Mouse (Mus musculus) heart, embryonic 10.5 days (tissue): Measurements from ENCODE around the gene Srsf12. TPM values are rescaled to one million over a fixed set of nuclear protein-coding genes. Genes with fewer than 3 reads are reported as not detected.

Experiments used
- DNase-seq: peaks from one replicate; pipeline ENCODE4 v3.0.0-alpha.2; 2017; ENCODE audit warnings: low spot score
- H3K27ac ChIP-seq: fragments of 300-500 bp; sonication (generic); 2 replicates; pipeline ENCODE4 v1.5.1; 2016; ENCODE audit warnings: mild to moderate bottlenecking
- H3K27me3 ChIP-seq: fragments of 300-500 bp; sonication (generic); 2 replicates; pipeline ENCODE4 v1.6.1; 2016; ENCODE audit warnings: mild to moderate bottlenecking; ENCODE audit not compliant: poor library complexity, insufficient read depth, severe bottlenecking
- H3K36me3 ChIP-seq: fragments of 300-500 bp; sonication (generic); 2 replicates; pipeline ENCODE4 v1.6.1; 2016; ENCODE audit warnings: mild to moderate bottlenecking, moderate library complexity
- H3K4me1 ChIP-seq: fragments of 300-500 bp; sonication (generic); 2 replicates; pipeline ENCODE4 v1.6.1; 2016; ENCODE audit warnings: mild to moderate bottlenecking
- H3K4me3 ChIP-seq: fragments of 300-500 bp; sonication (generic); 2 replicates; pipeline ENCODE4 v1.5.1; 2016; ENCODE audit warnings: mild to moderate bottlenecking, moderate library complexity
- H3K9me3 ChIP-seq: fragments of 300-500 bp; sonication (generic); 2 replicates; pipeline ENCODE4 v1.6.1; 2016; ENCODE audit warnings: mild to moderate bottlenecking, moderate library complexity
- WGBS: fragments of 180-500 bp; shearing (Covaris S2); methylation state at CpG from one replicate; pipeline ENCODE4 v1.1.7; 2016; 5-methylcytosine and 5-hydroxymethylcytosine counted together
- polyA plus RNA-seq: library from polyadenylated mRNA; unstranded; fragments of >200 nt; fragmentation: Nextera tagmentation; extraction: Ambion mirVana; gene quantifications from 2 replicates; pipeline ENCODE4 v1.2.1, GENCODE M21; 2016

Srsf12 gene
- polyA plus RNA-seq, 1 experiment from 2014 or later, result 1.5 TPM

DNA sequence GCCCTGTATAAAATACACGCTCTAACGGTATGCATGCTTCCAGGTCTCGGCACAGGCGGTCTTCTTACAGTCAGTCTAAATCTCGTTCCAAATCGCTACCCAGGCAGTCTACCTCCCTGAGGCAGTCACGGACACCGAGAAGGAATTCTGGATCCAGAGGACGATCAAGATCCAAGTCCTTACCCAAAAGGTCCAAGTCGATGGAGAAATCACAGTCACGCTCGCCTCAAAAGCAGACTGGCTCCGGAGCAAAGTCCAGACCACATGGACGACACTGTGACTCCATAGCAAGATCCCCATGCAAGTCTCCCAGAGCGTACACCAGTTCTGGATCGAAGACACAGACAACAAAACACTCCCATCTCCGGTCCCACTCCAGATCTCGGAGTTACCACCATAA, 22.1 kb downstream of the Srsf12 start:
- H3K36me3 ChIP-seq, result no peaks in the 10 kb centered on the region
- no peak for DNase-seq
- H3K4me1 ChIP-seq, result no peaks in the 10 kb centered on the region
- H3K27ac ChIP-seq, result no peak overlapping the region
- H3K27me3 ChIP-seq, result no peaks in the 10 kb centered on the region
- WGBS, result 85% methylated on average over 18 of the region's 18 CpGs
- no peaks in the 10 kb centered on the region for H3K9me3 ChIP-seq
- H3K4me3 ChIP-seq, result no peak overlapping the region

DNA sequence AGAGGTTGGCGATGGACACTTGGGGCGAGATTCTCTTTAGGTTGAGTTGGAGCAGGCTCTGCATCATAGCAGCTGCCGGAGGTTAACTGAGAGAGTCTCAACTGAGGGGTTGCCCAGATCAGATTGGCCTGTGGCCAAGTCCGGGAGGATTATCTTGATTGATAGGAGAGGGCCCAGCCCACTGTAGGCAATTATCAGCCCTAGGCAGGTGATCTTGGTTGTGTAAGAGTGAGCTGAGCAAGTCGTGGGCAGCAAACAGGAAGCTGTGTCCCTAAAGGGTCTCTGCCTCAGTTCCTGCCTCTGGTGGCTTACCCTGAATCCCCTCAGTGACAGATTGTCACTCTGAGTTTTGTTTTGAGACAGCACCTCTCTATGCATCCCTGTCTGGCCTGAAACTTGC, 33.7 kb downstream of the Srsf12 start:
- no peak overlapping the region for H3K4me3 ChIP-seq
- peaks cover 39% of the 10 kb centered on the region for H3K36me3 ChIP-seq
- no peaks in the 10 kb centered on the region for H3K27me3 ChIP-seq
- DNase-seq, result no peak
- peaks cover 15% of the 10 kb centered on the region for H3K4me1 ChIP-seq
- 0 out of 2 replicates have a peak overlapping the region, but pooled peaks have one; percentile 36 for H3K27ac ChIP-seq
- 63% methylated on average over 5 of the region's 5 CpGs for WGBS
- H3K9me3 ChIP-seq, result no peaks in the 10 kb centered on the region

DNA sequence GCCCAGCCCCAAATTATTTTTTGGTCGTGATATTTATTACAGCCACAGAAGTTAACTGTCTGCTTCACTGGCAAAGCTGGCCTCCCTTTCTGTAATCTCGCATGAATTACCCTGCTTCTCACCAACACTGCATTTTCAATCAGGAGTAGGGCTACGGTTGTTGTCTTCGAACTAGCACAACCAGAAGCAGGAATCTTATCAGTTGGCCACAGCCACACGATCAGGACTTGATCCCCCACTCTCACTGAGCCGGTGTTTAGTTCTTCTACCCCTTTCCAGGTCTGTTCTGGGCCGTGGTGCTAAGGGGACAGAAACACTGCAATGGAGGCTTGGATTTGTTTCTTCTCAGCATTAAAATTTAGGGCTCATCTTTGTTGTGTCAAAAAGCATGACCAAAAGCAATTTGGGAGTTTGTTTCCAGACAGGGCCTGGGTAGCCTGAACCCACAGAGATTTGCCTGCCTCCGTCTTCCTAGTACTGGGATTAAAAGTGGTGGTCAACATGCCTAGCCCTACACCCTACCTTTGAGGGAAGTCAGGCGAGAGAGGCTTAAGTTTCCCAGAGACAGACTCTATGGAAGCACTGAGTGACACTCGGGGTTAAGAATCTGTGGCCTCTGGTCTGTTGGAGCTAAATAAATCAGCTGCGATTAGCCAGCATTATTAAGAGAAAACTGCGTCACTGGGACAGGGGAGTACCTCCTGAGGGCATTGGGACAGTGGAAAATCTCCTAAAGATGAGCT, 34.4 kb downstream of the Srsf12 start:
- Histone ChIP-seq H3K27ac (no peak overlapping the region), H3K9me3 (no peaks in the 10 kb centered on the region), H3K4me3 (no peak overlapping the region), H3K27me3 (no peaks in the 10 kb centered on the region), H3K4me1 (peaks cover 15% of the 10 kb centered on the region), H3K36me3 (peaks cover 39% of the 10 kb centered on the region)
- no peak for DNase-seq
- WGBS, result 67% methylated on average over 12 of the region's 12 CpGs

DNA sequence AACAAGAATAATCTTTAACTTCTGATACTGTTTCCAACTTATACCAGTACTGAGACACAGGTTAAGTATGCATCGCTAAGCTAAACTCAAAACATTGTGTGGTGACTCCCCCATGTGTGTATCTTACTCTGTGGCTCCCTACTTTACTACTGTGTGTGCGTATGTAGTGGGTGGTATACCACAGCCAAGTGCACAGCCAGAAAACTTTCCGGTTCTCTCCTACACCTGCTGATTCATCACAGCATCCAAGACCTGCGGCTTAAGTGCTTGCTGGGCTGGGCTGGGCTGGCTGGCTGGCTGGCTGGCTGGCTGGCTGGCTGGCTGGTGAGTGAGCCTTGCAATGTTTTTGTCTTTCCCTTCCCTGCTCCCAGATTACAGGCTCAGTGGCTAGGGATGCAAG, 35.1 kb downstream of the Srsf12 start:
- Histone ChIP-seq H3K27ac (no peak overlapping the region), H3K36me3 (peaks cover 39% of the 10 kb centered on the region), H3K4me1 (peaks cover 15% of the 10 kb centered on the region), H3K27me3 (no peaks in the 10 kb centered on the region), H3K4me3 (no peak overlapping the region), H3K9me3 (no peaks in the 10 kb centered on the region)
- no peak for DNase-seq
- 78% methylated on average over 4 of the region's 4 CpGs for WGBS

DNA sequence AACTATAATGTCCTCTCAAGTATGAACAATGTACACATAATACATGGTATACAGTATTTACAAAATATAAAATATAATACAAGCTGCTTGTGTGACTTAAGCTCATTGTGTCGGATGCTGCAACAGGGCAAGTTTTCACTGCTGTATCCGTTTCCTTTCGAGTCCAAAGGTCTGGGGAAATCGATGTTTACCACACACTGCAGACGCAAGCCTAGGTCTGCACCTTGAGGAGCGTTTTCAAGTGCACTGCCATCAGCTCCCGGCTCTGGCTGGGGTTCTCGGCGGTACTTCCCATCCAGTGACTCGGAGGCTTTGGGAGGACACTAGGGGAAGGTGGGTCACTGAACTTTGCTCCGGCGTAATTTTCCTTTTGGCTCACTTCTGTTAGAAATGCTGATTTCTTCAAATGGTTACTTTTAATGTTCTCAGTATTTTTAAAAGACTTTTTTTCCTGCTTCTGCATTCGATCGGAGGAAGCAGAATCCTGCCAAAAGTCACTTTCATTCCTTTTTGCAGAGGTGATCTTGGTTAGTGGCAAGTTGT, 37.1 kb downstream of the Srsf12 start:
- no peaks in the 10 kb centered on the region for H3K27me3 ChIP-seq
- H3K4me1 ChIP-seq, result peaks cover 15% of the 10 kb centered on the region
- H3K4me3 ChIP-seq, result peak overlapping the region; percentile 97; the same call in 1 of the 2 replicates
- DNase-seq, result no peak
- 88% methylated on average over 14 of the region's 14 CpGs for WGBS
- H3K36me3 ChIP-seq, result peaks cover 39% of the 10 kb centered on the region
- peak overlapping the region; percentile 100; the same call in 1 of the 2 replicates for H3K27ac ChIP-seq
- no peaks in the 10 kb centered on the region for H3K9me3 ChIP-seq

DNA sequence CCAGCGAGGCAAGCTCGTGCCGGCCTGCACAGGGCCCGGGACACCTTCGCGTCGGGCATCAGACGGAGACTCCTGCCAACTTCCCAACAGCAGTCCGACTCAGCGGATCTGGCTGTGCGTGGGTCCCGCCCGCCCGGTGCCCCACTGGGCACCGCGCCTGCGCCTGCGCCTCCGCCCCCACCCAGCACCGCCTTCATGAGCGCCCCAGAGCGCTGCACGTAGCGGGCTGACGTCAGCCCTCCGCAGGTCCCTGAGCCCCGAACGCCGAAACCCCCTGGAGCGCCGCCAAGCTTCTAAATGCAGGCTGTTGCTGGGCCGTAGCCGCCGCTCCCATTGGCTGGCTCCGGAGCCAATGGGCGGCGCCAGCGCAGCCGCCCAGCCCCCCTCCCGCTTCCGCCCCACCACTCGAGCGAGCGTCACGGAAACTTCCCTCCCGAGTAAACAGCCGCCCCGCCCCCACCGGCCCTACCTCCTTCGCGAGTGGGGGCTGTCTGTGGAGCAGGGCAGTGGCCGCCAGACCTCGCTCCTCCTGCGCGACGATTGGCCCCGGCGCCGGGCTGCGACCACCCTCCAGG, 38.8 kb downstream of the Srsf12 start:
- peak overlapping the region; percentile 100 for H3K27ac ChIP-seq
- peak overlapping the region; percentile 97 for H3K4me3 ChIP-seq
- H3K36me3 ChIP-seq, result peaks cover 36% of the 10 kb centered on the region
- under 1% methylated on average over 60 of the region's 60 CpGs for WGBS
- peak; percentile 99 for DNase-seq
- H3K9me3 ChIP-seq, result no peaks in the 10 kb centered on the region
- H3K4me1 ChIP-seq, result peaks cover 14% of the 10 kb centered on the region
- H3K27me3 ChIP-seq, result no peaks in the 10 kb centered on the region

DNA sequence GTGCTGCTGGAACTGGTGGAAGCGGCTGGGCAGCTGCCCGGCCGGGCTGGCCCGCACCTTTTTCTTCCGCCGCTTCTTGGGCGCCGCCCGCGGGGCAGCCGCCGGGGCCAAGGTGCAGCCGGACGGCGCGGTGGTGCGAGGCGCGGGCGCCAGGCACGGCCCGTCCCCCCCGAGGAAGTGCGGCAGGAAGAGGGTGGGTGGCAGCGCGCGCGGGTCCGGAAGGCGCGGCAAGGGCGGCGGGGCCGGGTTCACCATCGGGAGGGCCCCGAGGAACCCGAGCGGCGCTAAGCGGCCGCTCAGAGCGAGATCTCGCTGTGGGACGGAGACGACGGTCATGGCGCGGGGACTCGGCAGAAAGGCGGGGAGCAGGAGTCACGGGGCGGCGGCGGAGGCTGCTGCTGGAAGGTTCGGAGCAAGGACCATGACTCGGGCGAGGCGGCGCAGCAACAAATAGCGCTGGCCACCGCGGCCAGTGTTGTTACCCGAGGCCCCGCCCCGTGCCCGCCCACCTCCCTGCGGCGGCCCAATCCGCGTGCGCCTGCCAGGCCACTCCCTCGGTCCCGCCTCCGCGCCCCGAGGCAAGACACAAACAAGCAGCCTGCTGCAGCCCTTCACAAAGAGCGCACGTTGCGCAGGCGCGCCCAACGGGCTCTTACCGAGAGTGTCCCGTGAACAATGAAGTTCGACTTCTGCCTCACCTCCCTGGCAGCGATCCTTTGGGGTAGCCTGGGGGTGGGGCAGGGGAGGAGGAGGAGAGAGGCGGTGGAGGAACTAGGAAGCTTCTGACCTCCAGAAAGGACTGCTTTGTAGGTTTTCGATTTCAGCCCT, 39.5 kb downstream of the Srsf12 start:
- under 1% methylated on average over 88 of the region's 88 CpGs for WGBS
- Histone ChIP-seq H3K4me3 (peak overlapping the region; percentile 97), H3K27ac (peak overlapping the region; percentile 100), H3K36me3 (peaks cover 30% of the 10 kb centered on the region), H3K27me3 (no peaks in the 10 kb centered on the region), H3K4me1 (peaks cover 10% of the 10 kb centered on the region), H3K9me3 (no peaks in the 10 kb centered on the region)
- peak; percentile 99 for DNase-seq

DNA sequence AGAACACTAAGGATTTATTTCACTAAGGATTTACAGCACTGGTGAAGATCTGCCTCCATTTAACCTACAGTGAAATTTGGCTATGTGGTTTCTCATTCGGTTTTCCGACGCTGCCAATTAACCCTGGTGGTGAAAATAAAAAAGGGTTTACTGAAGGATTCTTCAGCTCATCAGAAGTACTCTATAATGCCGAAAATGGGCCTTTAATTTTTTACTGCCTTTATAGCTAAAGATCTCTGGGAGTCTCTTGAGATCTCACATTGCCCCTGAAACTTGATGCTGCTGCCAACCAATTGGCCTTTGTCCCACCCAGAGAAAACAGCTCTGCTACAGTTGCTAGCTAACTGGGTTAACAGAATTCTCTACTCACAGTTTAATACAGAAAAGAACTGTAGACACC, 40.1 kb downstream of the Srsf12 start:
- Histone ChIP-seq H3K9me3 (no peaks in the 10 kb centered on the region), H3K36me3 (peaks cover 24% of the 10 kb centered on the region), H3K27ac (peak overlapping the region; percentile 100), H3K27me3 (no peaks in the 10 kb centered on the region), H3K4me3 (peak overlapping the region; percentile 97), H3K4me1 (peaks cover 9% of the 10 kb centered on the region)
- WGBS, result 4% methylated on average over 4 of the region's 4 CpGs
- DNase-seq, result no peak

DNA sequence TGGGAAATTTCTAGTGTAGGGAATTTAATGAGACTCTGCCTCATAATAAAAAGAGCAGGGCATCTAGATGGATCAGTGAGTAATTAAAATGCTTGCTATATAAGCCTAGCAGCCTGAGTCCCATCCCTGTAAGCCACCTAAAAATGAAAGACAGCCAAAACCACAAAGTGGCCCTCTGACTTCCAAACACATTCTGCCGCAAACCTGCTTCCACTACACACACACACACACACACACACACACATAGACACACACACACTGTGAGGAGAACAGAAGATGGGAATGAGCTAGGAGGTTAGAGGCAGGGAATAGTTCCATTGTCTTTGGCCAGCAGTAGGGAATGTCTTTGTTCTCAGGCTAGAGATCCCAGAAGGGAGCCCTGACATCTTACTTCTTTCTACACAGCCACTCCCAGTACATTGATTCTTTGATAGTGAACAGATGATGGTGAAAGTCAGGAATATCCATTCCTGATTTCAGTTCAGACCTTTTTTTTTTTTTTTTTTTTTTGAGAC, 41.0 kb downstream of the Srsf12 start:
- no peaks in the 10 kb centered on the region for H3K9me3 ChIP-seq
- peaks cover 6% of the 10 kb centered on the region; the same call in 1 of the 2 replicates for H3K4me1 ChIP-seq
- peaks cover 15% of the 10 kb centered on the region for H3K36me3 ChIP-seq
- H3K27ac ChIP-seq, result peak overlapping the region; percentile 100
- WGBS, result 81% methylated on average over 1 of the region's 1 CpGs
- no peaks in the 10 kb centered on the region for H3K27me3 ChIP-seq
- DNase-seq, result no peak
- no peak overlapping the region for H3K4me3 ChIP-seq

DNA sequence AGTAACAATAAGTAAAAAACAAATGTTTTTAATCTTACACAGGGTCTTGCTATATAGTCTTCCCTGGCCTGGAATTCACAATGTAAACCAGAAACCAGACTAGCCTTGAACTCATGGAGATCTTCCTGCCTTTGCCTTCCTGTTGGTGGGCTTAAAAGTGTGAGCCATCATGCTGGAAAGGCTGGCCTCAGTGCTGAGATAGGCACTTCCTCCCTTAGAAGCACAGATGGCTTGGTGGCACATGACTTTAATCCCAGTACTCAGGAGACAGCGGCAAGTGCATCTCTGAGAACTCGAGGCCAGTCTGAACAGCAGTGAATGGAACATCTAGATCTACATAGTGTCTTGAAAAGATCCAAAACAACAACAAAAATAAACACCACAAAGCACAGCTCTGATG, 42.1 kb downstream of the Srsf12 start:
- Histone ChIP-seq H3K36me3 (peaks cover 5% of the 10 kb centered on the region), H3K4me1 (peaks cover 2% of the 10 kb centered on the region; the same call in 1 of the 2 replicates), H3K27me3 (no peaks in the 10 kb centered on the region), H3K9me3 (no peaks in the 10 kb centered on the region), H3K27ac (no peak overlapping the region), H3K4me3 (no peak overlapping the region)
- no peak for DNase-seq
- 75% methylated on average over 2 of the region's 2 CpGs for WGBS

DNA sequence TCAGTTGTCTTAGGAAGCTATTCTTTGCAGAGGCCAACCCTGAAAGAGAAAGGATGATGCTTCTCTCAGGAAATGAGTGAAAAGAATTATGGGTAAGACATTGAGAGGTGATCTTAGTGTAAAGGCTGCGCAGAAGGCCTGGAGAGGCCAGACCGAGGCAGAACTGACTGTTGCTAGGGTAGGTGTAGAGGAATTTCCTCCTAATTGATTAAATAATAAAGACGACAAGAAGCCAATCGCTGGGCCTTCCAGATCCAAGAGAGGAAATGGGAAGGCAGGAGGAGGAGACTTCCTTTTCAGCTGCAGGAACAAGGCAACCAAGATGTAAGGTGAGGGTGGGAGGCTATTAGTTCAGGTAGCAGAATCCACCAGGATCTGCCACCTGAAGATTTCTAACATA, 45.9 kb downstream of the Srsf12 start:
- 76% methylated on average over 4 of the region's 4 CpGs for WGBS
- Histone ChIP-seq H3K9me3 (no peaks in the 10 kb centered on the region), H3K27ac (no peak overlapping the region), H3K4me3 (no peak overlapping the region), H3K27me3 (no peaks in the 10 kb centered on the region), H3K4me1 (no peaks in the 10 kb centered on the region), H3K36me3 (no peaks in the 10 kb centered on the region)
- no peak for DNase-seq

DNA sequence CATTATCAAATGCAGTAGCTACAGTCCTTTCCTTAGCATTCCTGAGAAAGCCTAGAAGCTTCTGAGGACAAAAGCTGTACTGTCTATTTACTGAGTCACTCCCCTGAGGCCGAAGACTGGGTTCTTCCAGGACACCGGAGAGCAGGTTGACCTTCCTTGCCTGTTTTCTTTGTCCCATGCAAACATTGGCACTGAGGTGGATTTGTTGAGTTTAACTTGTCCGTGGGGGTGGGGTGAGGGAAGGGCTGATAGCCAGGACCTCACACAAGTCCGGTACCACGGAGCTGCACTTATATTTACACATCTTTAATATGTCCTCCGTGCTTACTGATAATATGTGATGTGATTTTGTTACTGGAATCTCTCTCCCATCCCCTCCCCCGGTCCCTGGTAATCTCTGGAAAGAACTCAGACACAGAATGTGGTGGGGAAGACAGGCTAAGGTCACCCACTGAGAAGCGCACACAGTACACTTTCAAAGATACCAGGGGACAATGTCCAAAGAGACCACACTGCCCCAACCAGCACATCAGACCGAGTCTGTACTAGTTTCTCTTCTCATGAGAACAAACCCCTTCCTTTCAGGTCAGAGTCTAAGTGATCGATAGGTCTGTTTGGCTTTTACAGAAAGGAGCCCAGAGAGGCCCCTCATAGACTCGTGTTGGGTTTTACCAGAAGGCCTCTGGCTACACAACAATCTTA, 48.6 kb downstream of the Srsf12 start:
- H3K27ac ChIP-seq, result no peak overlapping the region
- H3K4me1 ChIP-seq, result peaks cover 10% of the 10 kb centered on the region; the same call in 1 of the 2 replicates
- H3K27me3 ChIP-seq, result no peaks in the 10 kb centered on the region
- 75% methylated on average over 11 of the region's 11 CpGs for WGBS
- no peaks in the 10 kb centered on the region for H3K36me3 ChIP-seq
- DNase-seq, result no peak
- no peak overlapping the region for H3K4me3 ChIP-seq
- H3K9me3 ChIP-seq, result no peaks in the 10 kb centered on the region
